Mouse (Mus musculus) gastrocnemius, postnatal 10 days (tissue): ENCODE measurements around the gene H2-T3. TPM values are rescaled to one million over a fixed set of nuclear protein-coding genes. Genes with fewer than 3 reads are reported as not detected.
"Not testable (repeated sequence)": the region's sequence is repeated elsewhere in the genome, so short reads cannot be mapped to it uniquely, and the experiment has no call there.

ENCODE experiments used
- DNase-seq: peaks from one replicate; pipeline ENCODE4 v3.0.0; 2021; ENCODE audit warnings: mixed read lengths
- long read RNA-seq, 2 experiments: library from polyadenylated mRNA; stranded (forward); transcript quantifications; one replicate each; pipeline ENCODE4 v2.0.0; 2021
- total RNA-seq, 2 experiments: library from RNA; stranded (reverse); gene quantifications; 2 replicates each; pipeline ENCODE4 v1.2.3; 2021

The H2-T3 gene
- total RNA-seq: not detected
- long read RNA-seq, experiment 1: 0 reads
- long read RNA-seq, experiment 2: 0 reads

DNA sequence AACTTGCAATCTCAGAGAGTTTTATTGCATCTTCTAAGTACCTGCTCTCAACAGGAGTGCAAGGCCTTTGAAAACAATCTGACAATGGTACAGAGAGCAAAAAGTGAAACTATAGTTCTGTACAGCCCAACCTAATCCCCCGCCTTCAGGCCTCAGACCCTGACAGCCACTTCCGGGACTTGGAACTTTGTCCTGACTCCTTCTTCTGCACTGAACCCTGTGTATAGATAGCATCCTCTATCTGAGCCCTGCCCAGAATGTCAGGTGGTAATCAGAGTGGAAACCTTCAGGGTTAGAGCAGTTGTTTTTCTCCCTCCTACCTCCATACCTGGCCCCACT is at the start of gene H2-T3:
Gene H2-T3, minus strand, starts transcription at position 119 of the 339 bp plus-strand sequence.
- no peak for DNase-seq

- DNase-seq: no peak
Measured at GRCm38 (mm10) chr17:36237321-36237921, 47.3 kb upstream of the H2-T3 start.

- not testable (repeated sequence) for DNase-seq
Measured at GRCm38 (mm10) chr17:36235300-36235699, 45.2 kb upstream of the H2-T3 start.

GRCm38 (mm10) chr17:36233572-36233971 is 43.5 kb upstream of the H2-T3 start:
- DNase-seq: no peak

DNA sequence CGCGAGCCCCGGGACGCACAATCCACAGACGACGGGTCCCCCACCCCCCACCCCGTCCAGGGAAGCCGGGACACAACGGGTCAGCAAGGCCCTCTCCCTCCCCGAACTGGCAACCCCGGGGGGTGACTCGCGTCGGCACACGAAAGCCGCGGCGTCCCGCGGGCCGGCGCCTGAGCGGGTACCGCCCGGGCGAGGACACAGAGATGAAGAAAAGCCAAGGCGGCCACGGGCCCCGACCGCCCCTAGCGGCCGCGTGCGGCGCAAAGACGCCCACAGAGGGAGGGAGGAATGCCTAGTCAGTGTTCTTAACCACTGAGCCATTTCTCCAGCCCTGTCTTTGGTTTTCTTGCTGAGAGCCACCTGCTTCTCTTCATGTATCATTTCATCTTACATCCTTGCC is 41.2 kb upstream of the H2-T3 start:
- DNase-seq: peak; percentile 87

GRCm38 (mm10) chr17:36229046-36229445 is 39.0 kb upstream of the H2-T3 start:
- DNase-seq: no peak

GRCm38 (mm10) chr17:36226921-36227320 is 36.8 kb upstream of the H2-T3 start:
- no peak for DNase-seq

DNA sequence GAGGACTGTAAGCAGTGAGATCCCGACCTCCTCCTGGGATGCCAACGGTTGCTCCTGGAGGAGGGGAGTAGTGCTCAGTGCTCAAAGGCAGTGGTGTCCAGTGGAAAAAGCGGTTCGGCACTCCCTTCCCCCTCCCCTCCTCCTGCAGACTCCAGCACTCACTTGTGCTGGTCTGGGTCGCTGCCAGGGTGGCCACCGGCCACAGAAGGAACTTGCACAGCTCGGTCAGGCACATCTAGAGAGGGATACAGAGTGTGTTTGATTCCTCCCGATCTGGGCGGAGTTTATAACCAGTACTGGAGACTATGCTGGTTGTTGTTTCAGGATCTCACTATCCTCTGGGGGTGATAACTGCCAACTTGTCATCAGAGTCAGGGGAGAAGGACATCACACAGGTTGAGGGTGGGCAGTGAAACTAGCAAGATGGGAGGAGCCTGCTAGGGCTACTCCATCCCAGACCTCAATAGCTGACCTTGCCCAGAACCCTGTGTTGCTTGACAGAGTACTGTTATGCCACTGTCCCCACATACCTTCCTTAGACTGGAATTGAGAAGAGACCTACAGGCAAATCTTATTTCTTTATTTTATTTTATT is 35.2 kb upstream of the H2-T3 start:
- DNase-seq: peak; percentile 13

DNA sequence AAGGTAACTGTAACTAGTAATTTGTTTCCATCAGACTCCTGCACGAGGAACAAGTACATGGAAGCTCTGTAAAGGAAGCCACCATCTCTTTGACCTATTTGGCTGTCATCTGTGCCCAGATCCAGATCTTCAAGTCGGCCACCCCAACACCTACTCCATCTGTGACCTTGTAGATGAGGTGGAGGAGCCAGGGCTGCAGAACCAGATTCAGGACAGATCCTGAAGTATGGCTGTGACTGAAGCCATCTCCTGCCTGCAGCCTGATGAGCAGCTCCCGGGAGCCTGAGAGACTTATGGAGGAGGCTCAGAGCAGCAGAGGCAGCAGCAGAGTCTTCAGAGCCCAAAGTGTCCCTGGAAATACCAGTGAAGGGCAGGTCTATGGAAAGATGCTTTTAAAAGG is 34.4 kb upstream of the H2-T3 start:
- DNase-seq: no peak

- no peak for DNase-seq
Measured at GRCm38 (mm10) chr17:36218594-36219155, 28.6 kb upstream of the H2-T3 start.

- no peak for DNase-seq
Measured at GRCm38 (mm10) chr17:36215586-36215985, 25.5 kb upstream of the H2-T3 start.

DNA sequence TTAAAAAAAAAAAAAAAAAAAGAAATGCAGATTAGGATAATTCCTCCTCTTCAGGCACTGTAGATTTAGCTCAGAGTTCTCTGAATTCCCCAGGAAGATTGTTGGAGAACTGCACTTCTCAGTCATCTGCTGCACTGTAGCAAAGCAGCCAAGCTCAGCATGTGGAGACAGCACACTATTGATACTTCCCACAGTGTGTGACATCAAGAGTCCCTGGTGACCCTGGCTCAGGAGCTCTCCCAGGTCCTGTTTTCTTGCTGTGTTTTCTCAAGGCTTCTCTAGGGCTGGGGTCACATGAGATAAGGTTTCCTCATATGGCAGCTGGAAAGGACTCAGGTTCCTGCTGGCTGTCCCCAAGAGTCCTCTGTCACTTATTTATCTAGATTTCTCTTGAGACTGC is 16.8 kb upstream of the H2-T3 start:
- DNase-seq: no peak

- DNase-seq: no peak
Measured at GRCm38 (mm10) chr17:36205862-36206261, 15.8 kb upstream of the H2-T3 start.

GRCm38 (mm10) chr17:36205456-36205855 is 15.4 kb upstream of the H2-T3 start:
- no peak for DNase-seq

- DNase-seq: no peak
Measured at GRCm38 (mm10) chr17:36201851-36202250, 11.8 kb upstream of the H2-T3 start.

- DNase-seq: no peak
Measured at GRCm38 (mm10) chr17:36198317-36198716, 8.2 kb upstream of the H2-T3 start.

- DNase-seq: no peak
Measured at GRCm38 (mm10) chr17:36194471-36194870, 4.4 kb upstream of the H2-T3 start.

DNA sequence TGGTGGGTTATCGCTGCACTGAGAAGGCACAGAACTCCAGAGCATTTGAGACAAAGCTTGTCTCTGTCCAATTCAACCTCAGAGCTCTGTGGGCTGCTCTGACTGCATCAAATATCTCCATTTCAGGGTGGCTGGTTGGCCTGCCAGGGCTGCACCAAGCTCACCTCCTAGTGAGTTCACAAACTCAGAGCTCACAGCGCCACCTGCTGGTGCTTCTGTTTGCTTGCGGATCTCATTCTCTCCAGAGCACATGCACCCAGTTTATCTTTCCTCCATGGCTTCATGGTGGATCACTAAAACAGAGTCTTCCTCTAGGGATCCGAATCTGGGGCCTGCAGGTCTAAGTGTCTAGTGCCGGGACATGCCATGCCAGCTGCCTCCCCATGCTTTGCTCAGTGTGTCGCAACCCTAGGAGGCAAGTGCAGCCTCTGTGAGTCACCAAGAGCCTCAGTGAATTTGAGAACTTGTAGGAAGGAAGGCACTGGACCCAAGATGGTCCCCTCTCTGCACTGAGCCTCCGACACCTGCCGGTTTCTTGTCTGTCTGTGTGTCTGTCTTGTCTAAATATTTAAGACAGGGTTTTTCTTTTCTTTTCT is 3.6 kb upstream of the H2-T3 start:
- DNase-seq: peak; percentile 71

- DNase-seq: no peak
Measured at GRCm38 (mm10) chr17:36192371-36192770, 2.3 kb upstream of the H2-T3 start.

- no peak for DNase-seq
Measured at GRCm38 (mm10) chr17:36189491-36190168, 457 bp downstream of the H2-T3 start.

- DNase-seq: no peak
Measured at GRCm38 (mm10) chr17:36187540-36187939, 2.5 kb downstream of the H2-T3 start.

GRCm38 (mm10) chr17:36182212-36182611 is 7.9 kb downstream of the H2-T3 start:
- DNase-seq: no peak

DNA sequence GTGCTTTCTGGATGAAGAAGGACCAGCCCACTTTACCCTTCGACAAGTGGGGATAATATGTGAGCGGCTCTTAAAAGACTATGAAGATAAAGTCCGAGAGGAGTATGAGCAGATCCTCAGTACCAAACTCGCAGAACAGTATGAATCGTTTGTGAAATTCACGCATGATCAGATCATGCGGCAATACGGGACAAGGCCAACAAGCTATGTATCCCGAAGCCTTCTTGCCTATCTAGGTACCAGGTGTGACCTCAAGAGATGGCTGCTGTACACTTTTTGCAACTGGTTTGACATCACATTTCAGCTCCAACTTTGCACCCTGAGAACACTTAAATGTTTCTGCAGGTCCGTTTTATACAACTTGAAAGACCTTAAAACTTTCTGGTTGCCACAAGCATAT is 10.6 kb downstream of the H2-T3 start:
- not testable (repeated sequence) for DNase-seq
